Mouse (Mus musculus): ENCODE measurements around the gene Akap13. TPM values are rescaled to one million over a fixed set of nuclear protein-coding genes. Genes with fewer than 3 reads are reported as not detected.

Akap13 gene
- total RNA-seq, 2 experiments from 2014 or later = 94.0 to 95.4 TPM

GRCm38 (mm10) chr7:75686046-75686826 is 230.9 kb downstream of the Akap13 start:
- intact Hi-C loops (cut with DNase I) = no loop called here
- no peak for DNase-seq

- intact Hi-C loops (cut with DNase I) = no loop called here
- DNase-seq = no peak
Measured at GRCm38 (mm10) chr7:75686827-75687164, 231.5 kb downstream of the Akap13 start.

GRCm38 (mm10) chr7:75688144-75688543 is 232.8 kb downstream of the Akap13 start:
- intact Hi-C loops (cut with DNase I) = no loop called here
- DNase-seq = no peak

GRCm38 (mm10) chr7:75694777-75695176 is 239.4 kb downstream of the Akap13 start:
- no peak for DNase-seq
- intact Hi-C loops (cut with DNase I) = no loop called here

- intact Hi-C loops (cut with DNase I) = no loop called here
- DNase-seq = no peak
Measured at GRCm38 (mm10) chr7:75699836-75700235, 244.5 kb downstream of the Akap13 start.

GRCm38 (mm10) chr7:75700771-75701345 is 245.5 kb downstream of the Akap13 start:
- intact Hi-C loops (cut with DNase I) = no loop called here
- no peak for DNase-seq

GRCm38 (mm10) chr7:75701761-75702160 is 246.4 kb downstream of the Akap13 start:
- no peak for DNase-seq
- intact Hi-C loops (cut with DNase I) = no loop called here

- intact Hi-C loops (cut with DNase I) = no loop called here
- no peak for DNase-seq
Measured at GRCm38 (mm10) chr7:75702368-75702767, 247.0 kb downstream of the Akap13 start.

- no peak for DNase-seq
- intact Hi-C loops (cut with DNase I) = no loop called here
Measured at GRCm38 (mm10) chr7:75702966-75703645, 247.8 kb downstream of the Akap13 start.

GRCm38 (mm10) chr7:75704862-75705261 is 249.5 kb downstream of the Akap13 start:
- intact Hi-C loops (cut with DNase I) = loop anchor here (5.0 kb wide), 1 partner anchor 128 kb away; no protein-coding TSS in a partner anchor
- DNase-seq = no peak

GRCm38 (mm10) chr7:75709936-75710335 is 254.6 kb downstream of the Akap13 start:
- intact Hi-C loops (cut with DNase I) = loop anchor here (5.0 kb wide), 1 partner anchor 133 kb away; no protein-coding TSS in a partner anchor
- DNase-seq = no peak

GRCm38 (mm10) chr7:75710920-75711319 is 255.6 kb downstream of the Akap13 start:
- intact Hi-C loops (cut with DNase I) = no loop called here
- DNase-seq = no peak

- intact Hi-C loops (cut with DNase I) = no loop called here
- DNase-seq = no peak
Measured at GRCm38 (mm10) chr7:75711436-75711835, 256.1 kb downstream of the Akap13 start.

GRCm38 (mm10) chr7:75712808-75713207 is 257.5 kb downstream of the Akap13 start:
- DNase-seq = peak; percentile 22 to 24
- intact Hi-C loops (cut with DNase I) = no loop called here

- intact Hi-C loops (cut with DNase I) = no loop called here
- no peak for DNase-seq
Measured at GRCm38 (mm10) chr7:75713959-75714358, 258.6 kb downstream of the Akap13 start.

- intact Hi-C loops (cut with DNase I) = loop anchor here (5.0 kb wide), 1 partner anchor 73 kb away; no protein-coding TSS in a partner anchor
- no peak for DNase-seq
Measured at GRCm38 (mm10) chr7:75715026-75715425, 259.7 kb downstream of the Akap13 start.

GRCm38 (mm10) chr7:75715939-75716338 is 260.6 kb downstream of the Akap13 start:
- DNase-seq = peak; percentile 79 to 82

GRCm38 (mm10) chr7:75717349-75717748 is 262.0 kb downstream of the Akap13 start:
- DNase-seq = no peak

More at GRCm38 (mm10) chr7:75715939-75716338, 260.6 kb downstream of the Akap13 start:
- intact Hi-C loops (cut with DNase I) = loop anchor here (5.0 kb wide), 1 partner anchor 74 kb away; no protein-coding TSS in a partner anchor

GRCm38 (mm10) chr7:75721302-75721701 is 266.0 kb downstream of the Akap13 start:
- intact Hi-C loops (cut with DNase I) = no loop called here
- DNase-seq = no peak

More at GRCm38 (mm10) chr7:75717349-75717748, 262.0 kb downstream of the Akap13 start:
- intact Hi-C loops (cut with DNase I) = loop anchor here (5.0 kb wide), 1 partner anchor 75 kb away; no protein-coding TSS in a partner anchor

- DNase-seq = no peak
- intact Hi-C loops (cut with DNase I) = no loop called here
Measured at GRCm38 (mm10) chr7:75724012-75724411, 268.7 kb downstream of the Akap13 start.

- intact Hi-C loops (cut with DNase I) = no loop called here
- DNase-seq = no peak
Measured at GRCm38 (mm10) chr7:75725899-75726298, 270.6 kb downstream of the Akap13 start.

Measured in heart, postnatal 10 days (tissue).